Mouse (Mus musculus) heart, postnatal 0 days (tissue): ENCODE data around the gene Tex37.

Source experiments
- CTCF ChIP-seq: IDR thresholded peaks from 2 replicates; pipeline ENCODE4 v1.5.1; 2016; ENCODE audit warnings: antibody characterized with exemption, control low read depth, low read depth
- EP300 ChIP-seq: IDR thresholded peaks from 2 replicates; pipeline ENCODE4 v1.6.1; 2016; ENCODE audit warnings: antibody characterized with exemption, low read depth

- TF ChIP-seq EP300 (no peak), CTCF (no peak)
Measured at GRCm38 (mm10) chr6:70864285-70864684, 54.4 kb downstream of the Tex37 start.
